In genomic region chr5:88703551-88703950, GRCm38 (mm10) we compare ENCODE assay signal across 13 mouse cellular contexts.
"Had no signal": no experiment of that assay in that cellular context is flagged by ENCODE, and none has a peak within 500 bp of the region (broad histone marks: within the 10 kb centered on the region; RNA-seq: fewer than 3 reads in every experiment).

No protein-coding gene starts in this region.

- DNase-seq: kidney, adult 18-20 months; kidney, adult 9 months; kidney, postnatal 14 days; kidney, postnatal 4 days; left cerebral cortex, postnatal 4 days; liver, postnatal 0 days; lung, embryonic 14.5 days; right cerebral cortex, adult 18-20 months; right cerebral cortex, postnatal 14 days; right cerebral cortex, postnatal 4 days; thymus, adult 2 months; thymus, postnatal 14 days; thymus, postnatal 4 days had no signal
